Mouse (Mus musculus): ENCODE measurements at regions not wholly inside any gene's neighbourhood (a gene's known extent, or its start where the extent isn't known, plus 50 kb on each side); places are given as distances from the start of the nearest gene placed in this dataset.
A peak's percentile ranks its signal among the peaks of the same experiment; 100 is the strongest.

GRCm38 (mm10) chr8:8274987-8275386 lies 386.1 kb downstream of the Efnb2 start:
- no peak for DNase-seq (ENCODE audit: low spot score in 2 of 2)

GRCm38 (mm10) chr8:8274211-8274641 lies 386.8 kb downstream of the Efnb2 start:
- DNase-seq (ENCODE audit: low spot score in 2 of 2), result no peak

GRCm38 (mm10) chr8:8258855-8259254 lies 402.2 kb downstream of the Efnb2 start:
- DNase-seq (ENCODE audit: low spot score in 2 of 2), result no peak

GRCm38 (mm10) chr8:8258231-8258638 lies 402.8 kb downstream of the Efnb2 start:
- DNase-seq (ENCODE audit: low spot score in 2 of 2), result no peak

- no peak for DNase-seq (ENCODE audit: low spot score in 2 of 2)
These were observed 404.7 kb downstream of the Efnb2 start for GRCm38 (mm10) chr8:8256327-8256726.

GRCm38 (mm10) chr8:8254446-8254845 lies 406.6 kb downstream of the Efnb2 start:
- DNase-seq (ENCODE audit: low spot score in 2 of 2), result no peak

- no peak for DNase-seq (ENCODE audit: low spot score in 2 of 2)
These were observed 416.4 kb downstream of the Efnb2 start for GRCm38 (mm10) chr8:8244599-8244998.

GRCm38 (mm10) chr8:8241755-8242501 lies 419.1 kb downstream of the Efnb2 start:
- DNase-seq (ENCODE audit: low spot score in 2 of 2), result no peak

GRCm38 (mm10) chr8:8241051-8241688 lies 419.9 kb downstream of the Efnb2 start:
- DNase-seq (ENCODE audit: low spot score in 2 of 2), result no peak

GRCm38 (mm10) chr8:8239489-8239888 lies 421.6 kb downstream of the Efnb2 start:
- no peak for DNase-seq (ENCODE audit: low spot score in 2 of 2)

GRCm38 (mm10) chr8:8238051-8238450 lies 423.0 kb downstream of the Efnb2 start:
- DNase-seq (ENCODE audit: low spot score in 2 of 2), result no peak

GRCm38 (mm10) chr8:8233616-8234015 lies 427.4 kb downstream of the Efnb2 start:
- peak in 1 of 2 experiments; percentile 39 for DNase-seq (ENCODE audit: low spot score in 2 of 2)

GRCm38 (mm10) chr8:8233156-8233555 lies 427.9 kb downstream of the Efnb2 start:
- DNase-seq (ENCODE audit: low spot score in 2 of 2), result no peak

GRCm38 (mm10) chr8:8231996-8232632 lies 428.9 kb downstream of the Efnb2 start:
- no peak for DNase-seq (ENCODE audit: low spot score in 2 of 2)

- DNase-seq (ENCODE audit: low spot score in 2 of 2), result no peak
These were observed 429.6 kb downstream of the Efnb2 start for GRCm38 (mm10) chr8:8231308-8231985.

GRCm38 (mm10) chr8:8225994-8226393 lies 435.0 kb downstream of the Efnb2 start:
- no peak for DNase-seq (ENCODE audit: low spot score in 2 of 2)

GRCm38 (mm10) chr8:8225175-8225830 lies 435.7 kb downstream of the Efnb2 start:
- DNase-seq (ENCODE audit: low spot score in 2 of 2), result no peak

- DNase-seq (ENCODE audit: low spot score in 2 of 2), result no peak
These were observed 440.5 kb downstream of the Efnb2 start for GRCm38 (mm10) chr8:8220395-8221031.

GRCm38 (mm10) chr8:8219701-8220394 lies 441.2 kb downstream of the Efnb2 start:
- DNase-seq (ENCODE audit: low spot score in 2 of 2), result no peak

GRCm38 (mm10) chr8:8193036-8193435 lies 468.0 kb downstream of the Efnb2 start:
- no peak for DNase-seq (ENCODE audit: low spot score in 2 of 2)

- no peak for DNase-seq (ENCODE audit: low spot score in 2 of 2)
These were observed 475.0 kb downstream of the Efnb2 start for GRCm38 (mm10) chr8:8186046-8186445.

Measured in frontal cortex, postnatal 25 days (tissue).